In the genomic region with DNA sequence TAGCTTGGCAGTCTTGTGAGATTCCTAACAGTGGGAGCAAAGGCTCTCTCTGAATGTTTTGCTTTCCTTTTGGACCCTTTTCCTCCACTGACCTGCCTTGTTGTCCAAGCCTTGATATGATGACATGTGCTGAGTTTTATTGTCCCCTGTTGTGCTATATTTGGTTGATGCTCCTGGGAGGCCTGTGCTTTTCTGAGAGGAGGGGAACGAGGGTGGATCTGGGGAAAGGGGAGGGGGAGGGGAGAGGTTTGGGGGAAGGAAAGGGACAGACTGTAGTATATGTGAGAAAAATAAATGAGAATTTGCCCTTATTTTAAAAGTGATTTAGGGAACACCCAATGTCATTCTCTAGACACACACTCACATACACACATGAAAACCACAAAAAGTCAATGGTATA, we compare ENCODE assay signal across 14 mouse cellular contexts. TPM values are rescaled to one million over a fixed set of nuclear protein-coding genes. Genes with fewer than 3 reads are reported as not detected.
"Had no signal": no experiment of that assay in that cellular context is flagged by ENCODE, and none has a peak within 500 bp of the region (broad histone marks: within the 10 kb centered on the region; RNA-seq: fewer than 3 reads in every experiment).

No protein-coding gene starts in this region.

RNA-seq across cellular contexts. Expression of gene Gm21190, which starts 20.1 kb away (rescaled TPM):
- polyA plus RNA-seq: kidney, embryonic 16.5 days; large intestine, adult 2 months; limb, embryonic 11.5 days; limb, embryonic 14.5 days; liver, embryonic 11.5 days; liver, embryonic 14.5 days; lung, embryonic 15.5 days; midbrain, embryonic 13.5 days; midbrain, embryonic 16.5 days; myocyte; neural tube, embryonic 12.5 days; neural tube, embryonic 15.5 days; stomach, embryonic 15.5 days; urinary bladder, adult 2 months had no signal

RNA-seq across cellular contexts. Expression of gene Gm21083, which starts 28.0 kb away (rescaled TPM):
- polyA plus RNA-seq: kidney, embryonic 16.5 days; large intestine, adult 2 months; limb, embryonic 11.5 days; liver, embryonic 11.5 days; lung, embryonic 15.5 days; midbrain, embryonic 13.5 days; midbrain, embryonic 16.5 days; myocyte; neural tube, embryonic 12.5 days; neural tube, embryonic 15.5 days; stomach, embryonic 15.5 days had no signal
